Mouse (Mus musculus) erythroblast, adult 5-6 weeks (primary cell): ENCODE data around the gene Hhipl1. TPM values are rescaled to one million over a fixed set of nuclear protein-coding genes. Genes with fewer than 3 reads are reported as not detected.

Experiments used
- ATAC-seq: replicated peaks from 2 replicates; pipeline ENCODE4 v1.8.0; 2016; ENCODE audit warnings: moderate number of reproducible peaks, mild to moderate bottlenecking, moderate TSS enrichment, inconsistent platforms; ENCODE audit not compliant: poor library complexity, low FRiP score, severe bottlenecking
- total RNA-seq, 2 experiments: library from RNA; stranded (forward) in 1 of 2; stranded (reverse) in 1 of 2; fragments of 150-400 nt in 1 of 2; fragments of 200-764, 138-1000 nt in 1 of 2; gene quantifications; 2 replicates each; pipeline versions ENCODE4 v1.2.3 to v1.2.4; 2015 to 2017; ENCODE audit warnings: low replicate concordance in 2 of 2

The Hhipl1 gene
- total RNA-seq, 2 experiments from 2014 or later = not detected

DNA sequence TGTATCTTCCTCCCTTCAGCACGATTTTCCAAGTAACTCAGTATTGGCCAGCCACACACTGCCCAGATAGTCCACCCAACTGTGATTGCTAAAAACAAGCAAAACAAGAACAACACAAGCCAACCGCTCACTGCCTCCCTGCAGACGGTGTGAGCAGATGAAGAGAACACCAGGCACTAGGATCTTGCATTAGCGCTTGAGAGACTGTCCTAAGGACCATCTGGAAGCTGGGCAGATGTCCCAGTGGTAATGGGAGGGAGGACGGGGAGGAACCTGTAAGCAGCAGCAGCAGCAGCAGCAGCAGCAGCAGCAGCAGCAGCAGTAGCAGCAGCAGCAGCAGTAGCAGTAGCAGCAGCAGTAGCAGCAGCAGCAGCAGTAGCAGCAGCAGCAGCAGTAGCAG, 43.0 kb downstream of the Hhipl1 start:
- ATAC-seq = no peak

DNA sequence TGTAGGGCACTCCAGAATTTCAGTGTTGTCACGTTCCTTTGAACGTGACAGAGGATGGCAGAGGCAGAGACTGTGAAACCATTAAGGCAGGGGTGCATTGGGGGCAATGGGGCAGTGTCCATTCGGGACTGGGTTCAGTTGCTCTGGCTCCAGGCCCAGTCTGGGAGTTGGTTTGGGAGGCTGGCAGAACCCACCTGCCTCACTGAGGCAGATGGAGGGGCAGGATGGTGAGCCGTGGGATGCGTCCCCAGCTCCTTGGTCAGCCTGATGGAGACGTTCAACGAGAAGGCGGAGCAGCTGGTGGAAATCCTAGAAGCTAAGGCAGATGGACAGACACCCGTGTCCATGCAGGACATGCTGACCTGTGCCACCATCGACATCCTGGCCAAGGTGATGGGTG, 44.9 kb downstream of the Hhipl1 start:
- ATAC-seq = no peak

DNA sequence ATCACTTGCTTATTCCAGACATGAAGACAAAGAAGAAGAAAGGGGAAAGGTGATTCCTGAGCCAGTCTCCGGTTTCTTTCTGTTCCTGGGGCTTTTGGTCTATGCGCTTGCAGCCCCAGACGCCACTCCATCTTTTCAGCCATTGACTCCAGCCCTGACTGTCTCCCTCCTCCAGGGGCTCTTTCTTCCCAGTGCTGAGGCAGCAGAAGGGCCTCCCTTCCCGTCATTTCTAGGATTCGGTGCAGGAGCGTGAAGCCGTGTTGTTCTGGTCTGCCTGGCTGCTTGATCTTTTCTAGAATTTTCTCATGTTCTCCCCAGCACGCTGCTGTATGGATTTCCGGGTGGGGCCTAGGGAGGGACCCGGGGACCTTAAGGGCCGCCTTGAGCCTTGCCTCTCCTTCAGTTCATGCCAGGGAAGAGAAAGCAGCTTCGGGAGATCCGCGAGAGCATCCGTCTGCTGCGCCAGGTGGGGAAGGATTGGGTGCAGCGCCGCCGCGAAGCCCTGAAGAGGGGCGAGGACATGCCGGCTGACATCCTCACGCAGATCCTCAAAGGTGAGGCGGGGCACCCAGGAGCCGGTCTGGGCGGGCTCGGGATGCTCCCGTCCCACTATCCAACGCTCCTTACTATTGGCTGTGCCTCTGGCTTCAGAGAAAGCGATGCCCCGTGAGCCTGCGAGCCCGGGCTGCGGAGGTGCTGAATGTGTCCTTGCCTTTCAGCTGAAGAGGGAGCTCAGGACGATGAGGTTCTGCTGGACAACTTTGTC, 46.5 kb downstream of the Hhipl1 start:
- no peak for ATAC-seq

DNA sequence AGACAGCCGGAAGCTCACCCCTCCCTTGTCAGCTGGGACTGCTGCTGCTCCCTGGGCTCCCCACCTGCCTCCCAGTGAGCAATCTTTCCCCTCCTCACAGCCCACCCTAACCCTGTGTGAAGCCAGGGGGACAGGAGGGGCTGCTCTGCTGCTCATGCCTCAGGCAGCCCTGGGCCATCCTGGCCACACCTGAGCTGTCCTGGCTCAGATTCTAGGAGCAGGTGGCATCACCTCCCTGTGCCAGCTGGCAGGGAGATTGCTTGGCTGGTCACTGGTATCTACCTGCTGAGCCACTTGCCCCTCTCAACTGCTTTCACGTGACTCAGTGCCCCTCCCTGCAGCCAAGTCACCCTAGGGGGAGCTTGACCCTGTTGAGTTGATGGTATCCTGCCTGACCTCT, 48.2 kb downstream of the Hhipl1 start:
- ATAC-seq = no peak

DNA sequence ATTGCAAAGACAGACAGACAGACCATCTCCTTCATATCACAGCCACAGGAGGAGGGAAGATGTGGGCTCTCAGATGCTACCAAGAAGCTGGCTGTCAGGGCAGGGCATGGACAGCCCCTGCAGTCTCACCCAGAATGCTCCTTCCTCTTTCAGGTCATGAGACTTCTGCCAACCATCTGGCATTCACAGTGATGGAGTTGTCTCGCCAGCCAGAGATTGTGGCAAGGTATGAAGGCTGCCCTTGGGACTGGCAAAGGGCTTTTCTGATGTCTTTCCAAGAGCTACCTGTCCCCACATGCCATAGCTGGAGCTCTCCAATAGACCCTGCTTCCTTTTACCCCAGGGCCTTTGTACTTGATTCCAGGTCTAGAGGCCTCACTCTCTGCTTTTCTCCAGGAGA, 49.2 kb downstream of the Hhipl1 start:
- no peak for ATAC-seq

DNA sequence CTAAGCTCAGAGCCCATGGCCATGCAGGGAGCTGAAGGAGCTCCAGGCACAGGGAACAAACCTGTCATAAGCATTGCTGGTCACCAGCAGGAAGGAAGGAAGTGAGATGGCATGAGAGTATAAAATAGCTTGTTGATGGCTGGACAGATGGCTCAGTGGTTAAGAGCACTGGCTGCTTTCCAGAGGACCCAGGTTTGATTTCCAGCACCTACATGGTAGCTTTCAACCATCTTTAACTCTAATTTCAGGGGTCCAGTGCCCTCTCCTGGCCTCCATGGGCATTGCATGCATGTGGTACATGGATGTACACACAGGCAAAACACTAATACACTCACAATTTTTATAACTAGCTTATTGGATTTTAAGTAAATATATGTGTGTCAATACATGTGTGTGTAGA, 49.9 kb downstream of the Hhipl1 start:
- no peak for ATAC-seq

DNA sequence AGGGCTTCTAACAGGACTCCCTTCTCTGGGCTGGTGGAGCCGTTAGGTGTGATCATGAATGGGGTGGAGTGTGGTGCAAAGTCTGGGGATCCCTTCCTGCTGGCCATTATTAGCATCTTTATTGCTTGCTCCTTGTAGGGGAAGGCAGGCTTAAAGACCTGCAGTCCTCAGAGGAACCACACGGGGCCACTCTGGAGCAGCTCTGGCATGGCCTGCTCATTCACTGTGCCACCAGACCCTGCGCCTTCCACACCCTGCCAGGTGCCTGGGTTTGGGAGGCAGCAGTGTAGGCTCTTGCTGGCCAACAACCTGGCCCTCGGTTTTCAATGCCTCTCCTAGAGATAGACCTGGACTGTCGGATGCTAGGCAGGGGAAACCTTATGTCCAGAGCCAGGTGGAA, 57.7 kb downstream of the Hhipl1 start:
- no peak for ATAC-seq

DNA sequence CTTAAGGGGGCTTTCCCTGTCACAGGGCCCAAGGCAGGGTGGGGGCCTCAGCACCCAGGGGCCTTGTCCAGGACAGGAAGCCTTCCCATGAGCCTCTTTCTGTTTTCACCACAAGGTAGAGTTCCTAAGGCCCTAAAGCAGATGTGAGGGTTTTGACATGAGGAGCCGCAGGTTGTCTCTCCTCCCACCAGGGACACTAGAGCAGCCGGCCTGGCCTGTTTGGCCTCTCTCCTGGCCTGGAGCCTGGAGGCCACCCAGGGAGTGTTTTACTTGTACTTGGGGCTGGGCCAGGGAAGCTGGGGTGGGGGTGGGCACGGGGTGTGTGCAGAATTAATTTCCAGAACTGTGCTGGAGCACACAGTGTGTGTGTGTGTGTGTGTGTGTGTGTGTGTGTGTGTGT, 59.3 kb downstream of the Hhipl1 start:
- ATAC-seq = no peak

DNA sequence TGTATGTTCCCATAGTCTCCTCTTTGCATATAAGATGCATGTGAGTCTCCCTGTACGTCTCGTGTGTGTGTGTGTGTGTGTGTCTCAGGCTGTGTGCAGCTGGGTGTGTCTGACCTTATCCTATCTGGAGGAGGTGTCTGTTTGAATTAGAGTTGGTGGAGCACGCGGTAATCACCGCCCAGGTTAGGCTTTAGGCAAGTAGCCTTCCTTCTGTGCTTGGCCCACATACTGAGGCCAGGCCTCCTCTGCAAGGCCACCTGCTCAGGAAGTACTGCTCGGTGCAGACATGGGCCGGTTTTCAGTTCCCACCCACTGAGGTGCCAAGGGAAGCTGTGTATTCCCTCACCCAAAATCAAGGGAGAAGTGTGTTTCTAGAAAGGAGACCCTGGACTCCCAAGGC, 59.8 kb downstream of the Hhipl1 start:
- no peak for ATAC-seq

DNA sequence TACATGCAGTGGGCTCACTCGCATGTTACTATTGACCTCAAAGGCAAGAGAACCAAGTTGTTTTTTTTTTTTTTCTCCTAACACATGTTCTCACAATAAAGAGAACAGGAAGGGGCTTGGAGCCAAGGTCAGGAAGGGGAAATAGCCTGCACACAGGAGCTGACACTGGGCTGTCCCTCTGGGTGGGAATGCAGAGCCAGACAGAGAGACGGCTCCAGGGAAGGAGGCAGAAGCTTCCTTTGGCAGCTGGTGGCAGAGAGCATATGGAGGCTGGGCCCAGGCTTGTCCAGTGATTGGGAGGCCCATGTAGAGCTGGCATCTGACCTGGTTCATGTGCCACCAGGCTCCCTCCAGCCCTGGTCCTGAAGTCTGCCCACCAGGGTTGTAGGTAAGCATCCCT, 61.8 kb downstream of the Hhipl1 start:
- ATAC-seq = no peak

DNA sequence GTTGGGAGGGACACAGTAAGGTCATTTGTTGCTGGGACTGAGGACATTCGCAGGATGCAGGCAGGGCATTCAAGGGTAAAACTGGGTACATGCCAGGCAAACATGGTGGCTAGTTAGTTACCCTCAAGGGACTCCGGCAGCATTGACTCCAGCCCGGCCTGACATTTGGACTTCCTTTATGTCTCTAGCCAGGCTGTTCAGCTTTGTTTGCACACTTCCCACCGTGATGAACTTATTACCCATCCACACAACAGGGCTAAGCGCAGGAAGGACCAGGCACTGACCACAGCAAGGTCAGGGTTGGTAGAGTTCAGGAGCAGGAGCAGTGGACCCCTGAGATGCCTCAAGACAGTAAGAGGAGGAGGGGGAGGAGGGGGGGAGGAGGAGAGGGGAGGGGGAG, 62.9 kb downstream of the Hhipl1 start:
- ATAC-seq = no peak

DNA sequence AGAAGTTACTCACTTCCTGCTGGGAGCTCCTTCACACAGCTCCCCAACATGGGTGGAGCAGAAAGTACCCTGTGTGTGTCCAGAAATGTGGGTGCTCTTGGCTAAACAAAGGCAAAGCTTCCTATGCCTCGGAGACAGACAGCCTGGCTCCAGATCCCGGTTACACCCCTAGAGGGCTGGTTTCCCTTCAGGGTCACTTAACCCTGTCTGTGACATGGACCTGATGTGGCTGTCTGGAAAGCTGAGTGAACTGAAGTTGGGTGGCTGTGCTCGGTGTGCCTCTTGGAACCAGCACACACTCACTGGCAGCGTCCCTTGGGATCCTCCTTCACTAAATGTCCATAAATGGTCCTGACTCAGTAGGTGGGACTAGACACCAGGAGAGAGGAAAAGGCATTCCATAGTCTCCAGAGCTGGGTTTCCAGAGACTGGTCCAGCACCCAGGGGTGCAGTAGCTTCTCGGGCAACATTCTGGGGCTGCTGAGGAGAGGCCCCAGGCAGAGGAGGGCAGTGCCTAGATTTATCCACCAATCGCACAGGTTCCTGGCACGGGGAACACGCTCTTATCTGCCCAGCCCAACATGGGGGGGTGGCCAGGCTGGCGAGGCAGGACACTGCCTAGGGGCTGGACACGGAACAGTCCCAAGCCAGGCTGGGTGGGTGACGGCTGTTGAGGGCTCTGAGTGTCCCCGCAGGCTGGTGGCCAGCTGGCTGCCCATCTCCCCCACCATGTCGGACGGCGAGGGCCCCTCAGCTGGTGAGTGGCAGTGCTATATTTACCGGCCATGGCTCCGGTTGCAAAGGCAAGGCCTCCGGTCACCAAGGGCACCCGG, 64.7 kb downstream of the Hhipl1 start, which contains the start of gene Eml1:
Gene Eml1 (plus strand): TSS at position 362 of the 833 bp plus-strand sequence.
- no peak for ATAC-seq

DNA sequence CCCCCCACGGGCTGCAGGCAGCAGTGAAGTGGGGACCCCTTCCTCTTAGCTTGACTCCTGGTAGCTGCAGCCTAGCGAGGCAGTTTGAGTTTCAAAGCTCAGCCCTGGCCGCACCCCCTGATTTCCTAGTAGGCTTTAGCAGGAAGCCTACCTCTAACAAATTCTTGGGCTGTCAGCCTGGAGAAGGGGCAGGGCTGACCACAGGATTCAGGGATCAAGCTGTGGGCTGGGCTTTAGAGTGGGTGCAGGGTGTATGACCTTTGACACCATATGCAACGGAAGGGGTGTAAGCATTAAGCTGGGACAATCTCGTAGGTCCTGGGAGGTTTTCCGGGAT, 65.3 kb downstream of the Hhipl1 start:
- ATAC-seq = no peak

DNA sequence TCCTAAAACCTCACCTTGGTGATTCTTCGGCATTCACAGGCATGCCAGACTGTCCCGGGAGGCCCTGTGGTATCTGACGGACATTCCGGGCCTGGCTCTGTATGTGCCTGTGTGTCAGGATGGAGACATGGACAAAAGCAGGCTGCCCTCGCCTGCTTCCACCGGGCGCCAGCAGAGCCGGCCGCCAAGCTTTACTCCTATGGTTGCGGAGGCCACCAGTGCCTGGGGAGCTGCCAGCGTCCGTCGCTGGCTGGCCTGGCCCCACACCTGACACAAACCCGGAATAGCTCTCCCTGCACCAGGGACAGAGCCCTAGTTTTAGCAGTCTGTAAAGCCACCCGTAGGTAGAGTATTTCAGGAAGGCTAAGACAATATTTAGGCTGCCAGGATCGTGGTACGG, 66.2 kb downstream of the Hhipl1 start:
- no peak for ATAC-seq

DNA sequence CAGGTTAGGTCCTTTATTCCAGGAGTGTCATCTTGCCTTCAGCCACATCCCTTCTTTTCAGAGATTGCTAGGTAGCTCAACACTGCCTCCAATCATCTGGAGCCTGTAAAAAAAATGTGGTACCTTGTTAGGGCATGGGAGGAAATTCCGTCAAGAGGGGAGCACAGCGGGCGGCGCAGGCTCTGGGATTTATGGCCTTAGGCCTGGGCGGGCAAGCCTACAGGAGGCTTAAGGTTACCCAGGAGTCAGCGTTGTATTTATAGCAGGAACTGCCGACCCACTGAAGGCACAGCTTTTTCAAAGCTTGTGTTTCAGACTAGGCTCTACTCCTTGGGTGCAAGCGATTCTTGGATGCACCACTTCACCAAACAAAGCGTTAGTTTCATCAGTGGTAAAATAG, 67.5 kb downstream of the Hhipl1 start:
- no peak for ATAC-seq

DNA sequence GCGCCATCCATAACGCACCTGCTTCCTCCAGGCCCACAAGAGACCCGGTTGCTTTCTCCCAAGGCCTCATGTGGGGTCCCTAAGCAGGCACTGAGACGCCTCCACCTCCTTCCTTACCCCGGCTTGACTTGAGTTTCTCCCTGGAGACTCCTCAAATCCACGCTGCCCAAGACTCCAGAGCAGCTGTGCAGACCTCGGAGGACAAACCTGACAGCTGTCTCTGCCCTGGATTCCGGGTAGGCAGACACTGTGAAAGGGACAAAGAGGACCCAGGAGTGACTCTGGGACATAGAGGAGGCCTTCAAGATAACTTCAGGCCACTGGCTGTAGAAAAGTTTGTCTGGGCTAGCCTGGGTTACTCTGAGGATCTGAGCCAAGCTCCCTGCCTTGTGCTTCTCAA, 68.6 kb downstream of the Hhipl1 start:
- ATAC-seq = no peak

DNA sequence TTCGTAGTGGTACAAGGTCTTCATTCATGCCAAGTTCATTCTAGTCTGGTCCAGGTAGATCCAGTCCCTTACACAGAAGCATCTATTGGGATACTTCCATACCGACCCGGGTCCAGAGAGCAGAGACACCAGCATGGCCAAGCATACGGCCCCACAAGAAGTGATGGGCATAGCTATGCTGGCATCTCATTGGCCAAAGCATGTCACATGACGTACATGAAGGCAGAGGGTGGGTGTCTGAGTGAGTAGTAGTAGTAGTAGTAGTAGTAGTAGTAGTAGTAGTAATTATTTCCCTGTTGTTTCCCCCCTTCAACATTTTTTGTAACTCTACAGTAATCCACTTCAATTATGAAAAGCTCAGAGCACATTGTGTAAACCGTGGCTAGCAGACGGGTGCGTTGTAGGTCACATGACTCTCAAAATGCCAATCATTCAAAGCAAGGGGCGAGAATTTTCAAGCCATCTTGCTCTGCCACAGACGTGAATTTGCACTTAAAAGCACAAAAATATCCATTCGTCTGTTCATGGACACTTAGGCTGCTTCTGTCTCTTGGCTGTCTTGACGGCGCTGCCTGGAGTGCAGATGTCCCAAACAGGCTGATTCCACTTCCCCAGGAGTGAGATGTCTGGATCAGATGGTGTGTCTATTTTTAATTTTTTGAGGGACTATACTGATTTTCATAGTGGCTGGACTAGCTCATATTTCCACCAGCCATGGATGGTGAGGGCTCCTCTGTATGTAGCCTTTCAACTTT, 72.5 kb downstream of the Hhipl1 start:
- ATAC-seq = no peak
